Mouse (Mus musculus) heart, adult 18-20 months (tissue): ENCODE data around the gene Skint10. TPM values are rescaled to one million over a fixed set of nuclear protein-coding genes. Genes with fewer than 3 reads are reported as not detected.

Source experiments
- DNase-seq, 2 experiments: peaks; one replicate each; pipeline ENCODE4 v3.0.0; 2021 to 2022; ENCODE audit warnings: mixed read lengths in 1 of 2
- long read RNA-seq, 2 experiments: library from polyadenylated mRNA; stranded (forward); transcript quantifications; one replicate each; pipeline ENCODE4 v2.0.0; 2021
- total RNA-seq, 2 experiments: library from RNA; stranded (reverse); gene quantifications; 2 replicates each; pipeline ENCODE4 v1.2.3; 2021

Skint10 gene
- total RNA-seq = not detected
- long read RNA-seq, experiment 1 = 0 reads
- long read RNA-seq, experiment 2 = 0 reads

GRCm38 (mm10) chr4:112774766-112775165 is at the start of gene Skint10:
Skint10 (minus strand) TSS chr4:112774866.
- DNase-seq = no peak

DNA sequence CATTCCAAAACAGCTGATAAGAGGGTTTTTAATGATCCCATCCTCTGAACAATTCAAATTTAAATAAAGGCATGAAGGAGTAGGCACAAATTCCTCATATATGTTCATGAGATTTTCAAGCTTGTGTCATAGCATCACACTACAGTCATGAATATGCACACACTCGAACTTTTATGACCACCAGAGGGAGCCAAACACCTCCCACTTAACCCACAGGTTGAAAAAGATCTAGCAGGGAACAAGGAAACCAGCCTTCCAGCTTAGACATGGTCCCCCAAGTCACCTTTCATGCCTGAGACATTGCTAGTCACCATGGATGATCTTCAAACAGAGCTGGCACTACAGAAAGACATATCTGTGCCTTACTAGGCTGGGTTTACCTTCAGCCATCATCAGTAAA is 16.0 kb upstream of the Skint10 start:
- DNase-seq = no peak

Other genes with a start within 250 kb of the Skint10 start
- gene Skint2, start 217.7 kb downstream of the Skint10 start, total RNA-seq = not detected